ENCODE assay signal across 8 mouse cellular contexts in genomic region chr16:77499537-77500301, GRCm38 (mm10).
DNase-seq lines count a peak whose midpoint lies in the region; ATAC-seq lines count a peak whose summit lies in the region.

No protein-coding gene starts in this region.

- peaks cover 3% of the 10 kb centered on the region; the same call in 1 of the 2 replicates for H3K4me1 ChIP-seq in intestine, embryonic 14.5 days (replicated peaks; ENCODE audit: control insufficient read depth, insufficient read depth, low read length)

- H3K36me3 ChIP-seq in intestine, embryonic 14.5 days (ENCODE audit: control insufficient read depth, insufficient read depth, low read length): no peaks in the 10 kb centered on the region

- H3K4me2 ChIP-seq in intestine, embryonic 14.5 days (ENCODE audit: low read length): peak overlapping the region; percentile 46

- WGBS in intestine, embryonic 14.5 days: 33% methylated on average over 18 of the region's 18 CpGs

- ATAC-seq in intestine, embryonic 14.5 days (replicated peaks; ENCODE audit: low FRiP score, low TSS enrichment, low read depth): peak; percentile 79

- DNase-seq in adrenal gland, adult 18-20 months (ENCODE audit: low spot score in 2 of 2): peak; percentile 68 to 70
- peak; percentile 37 for DNase-seq in embryo, embryonic 11.5 days (ENCODE audit: low read depth, low spot score)
- peak; percentile 70 to 83 for DNase-seq in gastrocnemius, postnatal 36 days
- DNase-seq in intestine, embryonic 14.5 days (ENCODE audit: low spot score): peak; percentile 80
- DNase-seq in left cerebral cortex, adult 8-10 months (ENCODE audit: low spot score in 2 of 2): peak; percentile 50 to 80
- DNase-seq in lung, postnatal 36 days: peak; percentile 93
- DNase-seq in right cerebral cortex, postnatal 10 days (ENCODE audit: low spot score in 2 of 2): peak; percentile 93 to 95
- DNase-seq in T-cell, adult 2 months (ENCODE audit: low spot score): no peak

- no peaks in the 10 kb centered on the region for H3K27me3 ChIP-seq in intestine, embryonic 14.5 days (replicated peaks; ENCODE audit: control insufficient read depth, insufficient read depth, low read length)

- no peaks in the 10 kb centered on the region for H3K9me3 ChIP-seq in intestine, embryonic 14.5 days (ENCODE audit: control insufficient read depth, low read length)

- peak overlapping the region; percentile 85 for H3K27ac ChIP-seq in intestine, embryonic 14.5 days (ENCODE audit: low read depth)

- intact Hi-C loops in gastrocnemius, postnatal 36 days (cut with DNase I): loop anchor here (2.0 to 10.0 kb wide), 4 partner anchors 77 to 295 kb away; no protein-coding TSS in a partner anchor

- no peak overlapping the region for H3K9ac ChIP-seq in intestine, embryonic 14.5 days (ENCODE audit: low read length)

- peak overlapping the region; percentile 36 for H3K4me3 ChIP-seq in intestine, embryonic 14.5 days (ENCODE audit: low read depth, low read length)
